Mouse (Mus musculus): ENCODE results near the gene Rarb. TPM values are rescaled to one million over a fixed set of nuclear protein-coding genes. Genes with fewer than 3 reads are reported as not detected.
"Not testable (repeated sequence)": the region's sequence is repeated elsewhere in the genome, so short reads cannot be mapped to it uniquely, and the experiment has no call there.

Gene Rarb
- polyA plus RNA-seq, 1 experiment = not detected

- H3K4me3 ChIP-seq (ENCODE audit: insufficient read depth, low read length) = no peak overlapping the region
- no peak for TF ChIP-seq CTCF (IDR thresholded peaks at IDR 0.05; ENCODE audit: low read depth, low read length)
- TF ChIP-seq POLR2A (IDR thresholded peaks at IDR 0.05; ENCODE audit: borderline replicate concordance, low read depth, low read length) = no peak
- H3K4me1 ChIP-seq (ENCODE audit: control insufficient read depth, insufficient read depth, low read length) = no peaks in the 10 kb centered on the region
- no peak overlapping the region for H3K27ac ChIP-seq (ENCODE audit: insufficient read depth, low read depth, low read length)
These were observed 42.1 kb downstream of the Rarb start for GRCm38 (mm10) chr14:16776723-16777381.

GRCm38 (mm10) chr14:16772927-16773326, 46.0 kb downstream of the Rarb start:
- Histone ChIP-seq H3K27ac (ENCODE audit: insufficient read depth, low read depth, low read length) (no peak overlapping the region), H3K4me1 (ENCODE audit: control insufficient read depth, insufficient read depth, low read length) (no peaks in the 10 kb centered on the region), H3K4me3 (ENCODE audit: insufficient read depth, low read length) (no peak overlapping the region)
- TF ChIP-seq POLR2A (IDR thresholded peaks at IDR 0.05; ENCODE audit: borderline replicate concordance, low read depth, low read length) (no peak), CTCF (IDR thresholded peaks at IDR 0.05; ENCODE audit: low read depth, low read length) (no peak)

GRCm38 (mm10) chr14:16765891-16766290, 53.1 kb downstream of the Rarb start:
- no peaks in the 10 kb centered on the region for H3K4me1 ChIP-seq (ENCODE audit: control insufficient read depth, insufficient read depth, low read length)
- H3K4me3 ChIP-seq (ENCODE audit: insufficient read depth, low read length) = no peak overlapping the region
- no peak for TF ChIP-seq CTCF (IDR thresholded peaks at IDR 0.05; ENCODE audit: low read depth, low read length)
- TF ChIP-seq POLR2A (IDR thresholded peaks at IDR 0.05; ENCODE audit: borderline replicate concordance, low read depth, low read length) = no peak
- no peak overlapping the region for H3K27ac ChIP-seq (ENCODE audit: insufficient read depth, low read depth, low read length)

- Histone ChIP-seq H3K4me1 (ENCODE audit: control insufficient read depth, insufficient read depth, low read length) (no peaks in the 10 kb centered on the region), H3K4me3 (ENCODE audit: insufficient read depth, low read length) (no peak overlapping the region), H3K27ac (ENCODE audit: insufficient read depth, low read depth, low read length) (no peak overlapping the region)
- TF ChIP-seq POLR2A (IDR thresholded peaks at IDR 0.05; ENCODE audit: borderline replicate concordance, low read depth, low read length) (no peak), CTCF (IDR thresholded peaks at IDR 0.05; ENCODE audit: low read depth, low read length) (no peak)
These were observed 56.2 kb downstream of the Rarb start for GRCm38 (mm10) chr14:16762773-16763172.

- no peaks in the 10 kb centered on the region for H3K4me1 ChIP-seq (ENCODE audit: control insufficient read depth, insufficient read depth, low read length)
- no peak overlapping the region for H3K27ac ChIP-seq (ENCODE audit: insufficient read depth, low read depth, low read length)
- no peak for TF ChIP-seq CTCF (IDR thresholded peaks at IDR 0.05; ENCODE audit: low read depth, low read length)
- no peak for TF ChIP-seq POLR2A (IDR thresholded peaks at IDR 0.05; ENCODE audit: borderline replicate concordance, low read depth, low read length)
- H3K4me3 ChIP-seq (ENCODE audit: insufficient read depth, low read length) = no peak overlapping the region
These were observed 60.1 kb downstream of the Rarb start for GRCm38 (mm10) chr14:16758773-16759434.

GRCm38 (mm10) chr14:16755601-16756000, 63.4 kb downstream of the Rarb start:
- H3K4me3 ChIP-seq (ENCODE audit: insufficient read depth, low read length); H3K27ac ChIP-seq (ENCODE audit: insufficient read depth, low read depth, low read length); H3K4me1 ChIP-seq (ENCODE audit: control insufficient read depth, insufficient read depth, low read length): not testable (repeated sequence)

GRCm38 (mm10) chr14:16752648-16753047, 66.3 kb downstream of the Rarb start:
- TF ChIP-seq POLR2A (IDR thresholded peaks at IDR 0.05; ENCODE audit: borderline replicate concordance, low read depth, low read length) (no peak), CTCF (IDR thresholded peaks at IDR 0.05; ENCODE audit: low read depth, low read length) (no peak)
- H3K4me1 ChIP-seq (ENCODE audit: control insufficient read depth, insufficient read depth, low read length) = no peaks in the 10 kb centered on the region
- H3K4me3 ChIP-seq (ENCODE audit: insufficient read depth, low read length) = no peak overlapping the region
- no peak overlapping the region for H3K27ac ChIP-seq (ENCODE audit: insufficient read depth, low read depth, low read length)

- H3K4me3 ChIP-seq (ENCODE audit: insufficient read depth, low read length) = no peak overlapping the region
- H3K4me1 ChIP-seq (ENCODE audit: control insufficient read depth, insufficient read depth, low read length) = no peaks in the 10 kb centered on the region
- no peak overlapping the region for H3K27ac ChIP-seq (ENCODE audit: insufficient read depth, low read depth, low read length)
- TF ChIP-seq CTCF (IDR thresholded peaks at IDR 0.05; ENCODE audit: low read depth, low read length) = no peak
- no peak for TF ChIP-seq POLR2A (IDR thresholded peaks at IDR 0.05; ENCODE audit: borderline replicate concordance, low read depth, low read length)
These were observed 71.9 kb downstream of the Rarb start for GRCm38 (mm10) chr14:16746982-16747578.

- no peak overlapping the region for H3K4me3 ChIP-seq (ENCODE audit: insufficient read depth, low read length)
- TF ChIP-seq POLR2A (IDR thresholded peaks at IDR 0.05; ENCODE audit: borderline replicate concordance, low read depth, low read length) (no peak), CTCF (IDR thresholded peaks at IDR 0.05; ENCODE audit: low read depth, low read length) (no peak)
- no peak overlapping the region for H3K27ac ChIP-seq (ENCODE audit: insufficient read depth, low read depth, low read length)
- H3K4me1 ChIP-seq (ENCODE audit: control insufficient read depth, insufficient read depth, low read length) = no peaks in the 10 kb centered on the region
These were observed 77.8 kb downstream of the Rarb start for GRCm38 (mm10) chr14:16740982-16741739.

GRCm38 (mm10) chr14:16738538-16738937, 80.4 kb downstream of the Rarb start:
- no peak for TF ChIP-seq CTCF (IDR thresholded peaks at IDR 0.05; ENCODE audit: low read depth, low read length)
- no peak for TF ChIP-seq POLR2A (IDR thresholded peaks at IDR 0.05; ENCODE audit: borderline replicate concordance, low read depth, low read length)
- H3K27ac ChIP-seq (ENCODE audit: insufficient read depth, low read depth, low read length) = no peak overlapping the region
- no peaks in the 10 kb centered on the region for H3K4me1 ChIP-seq (ENCODE audit: control insufficient read depth, insufficient read depth, low read length)
- H3K4me3 ChIP-seq (ENCODE audit: insufficient read depth, low read length) = no peak overlapping the region
